Mouse (Mus musculus) cerebellum, adult 11-12 months (tissue): ENCODE results near the gene Rmdn2.

ENCODE experiments used
- DNase-seq: peaks from one replicate; pipeline ENCODE4 v3.0.0; 2022

The Rmdn2 gene

DNA sequence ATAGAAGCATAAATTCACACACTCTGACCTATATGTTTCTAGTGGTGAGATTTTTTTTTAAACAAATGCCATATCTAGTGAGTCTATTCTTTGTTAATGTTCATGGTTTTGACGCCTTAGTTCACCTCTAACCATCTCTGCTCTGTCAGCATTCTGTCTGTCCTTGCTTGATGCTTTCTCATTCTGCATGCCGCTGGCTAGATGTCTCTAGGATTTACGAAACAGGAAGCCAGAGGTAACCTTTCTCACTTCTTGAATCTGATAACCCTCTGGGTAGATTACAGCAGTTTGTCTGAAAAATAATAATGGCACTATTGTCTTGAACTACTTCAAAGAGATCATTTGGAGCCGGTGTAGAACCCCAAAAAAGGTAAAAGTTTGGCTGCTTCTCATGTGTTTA is 5.0 kb downstream of the Rmdn2 start:
- DNase-seq, result no peak

DNA sequence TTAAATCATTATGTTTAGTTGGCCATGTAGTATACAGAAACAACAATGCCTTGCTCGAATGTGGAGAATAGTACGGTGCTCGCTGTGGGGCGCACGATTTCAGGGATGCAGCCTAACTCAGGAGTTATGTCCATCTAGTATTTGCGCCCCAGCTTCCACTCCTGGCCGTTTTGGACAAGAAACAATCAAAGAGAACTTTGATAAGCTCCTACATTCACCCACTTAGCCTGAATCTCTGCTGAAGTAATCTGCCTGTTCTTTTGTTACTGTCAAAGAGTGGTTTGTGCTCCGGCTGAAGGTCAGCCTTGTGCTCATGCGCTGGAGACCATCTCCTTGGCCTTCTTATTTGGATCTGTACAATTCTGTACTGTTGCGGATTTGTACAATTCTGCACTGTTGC is 6.8 kb downstream of the Rmdn2 start:
- DNase-seq, result no peak

DNA sequence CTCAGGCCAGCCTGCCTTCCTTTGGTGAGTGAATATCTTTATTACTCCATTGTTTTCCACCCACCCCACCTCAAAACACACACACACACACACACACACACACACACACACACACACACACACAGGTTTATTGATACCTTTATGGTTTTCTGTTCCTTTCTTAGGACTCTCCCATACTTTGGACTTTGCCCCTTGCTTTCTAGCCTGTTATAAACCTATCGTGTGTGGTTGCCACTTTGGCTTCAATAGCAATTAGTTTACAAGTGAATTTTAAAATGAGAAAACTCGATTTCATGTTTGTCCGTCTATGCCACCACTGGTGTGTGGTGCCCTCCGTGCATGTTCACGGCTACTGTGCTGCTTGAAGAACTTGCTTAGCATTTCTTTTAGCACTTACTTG is 7.3 kb downstream of the Rmdn2 start:
- no peak for DNase-seq

DNA sequence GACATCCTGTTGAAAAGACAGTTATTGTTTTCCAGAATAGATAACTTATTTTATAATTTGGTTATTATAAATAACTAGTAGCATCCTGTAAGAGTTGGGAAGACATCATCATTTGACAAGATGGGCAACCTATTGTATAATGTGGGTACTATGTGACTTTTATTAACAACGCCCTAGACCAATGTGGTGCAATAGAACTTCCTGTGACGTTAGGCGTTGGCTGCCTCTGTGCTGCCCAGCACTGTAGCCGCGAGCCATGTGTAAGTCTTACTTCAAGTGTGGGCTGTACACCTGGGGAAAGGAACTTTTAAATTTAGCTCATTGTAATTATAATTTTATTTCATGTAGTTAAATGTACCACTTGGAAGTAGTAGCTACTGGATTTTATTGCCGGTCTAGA is 10.4 kb downstream of the Rmdn2 start:
- DNase-seq, result no peak

DNA sequence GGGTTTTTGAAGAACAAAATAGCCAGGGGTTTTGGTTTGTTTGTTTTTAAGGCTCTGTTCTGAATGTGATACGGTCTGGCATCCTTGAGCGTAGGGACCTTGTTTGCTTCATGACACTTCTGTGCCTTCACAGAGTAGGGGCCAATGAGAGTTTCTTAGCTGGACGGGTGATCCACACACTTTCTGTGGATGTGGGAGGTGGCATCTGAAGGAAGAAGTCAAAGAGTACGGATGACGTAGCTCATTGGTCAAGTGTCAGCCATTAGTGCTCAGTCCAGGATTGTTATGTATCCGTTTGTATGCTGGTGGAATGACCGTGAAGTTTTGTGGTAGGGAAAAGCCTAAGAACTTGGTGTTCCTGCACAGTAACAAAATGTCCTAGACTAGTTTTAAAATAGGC is 10.9 kb downstream of the Rmdn2 start:
- DNase-seq, result no peak

DNA sequence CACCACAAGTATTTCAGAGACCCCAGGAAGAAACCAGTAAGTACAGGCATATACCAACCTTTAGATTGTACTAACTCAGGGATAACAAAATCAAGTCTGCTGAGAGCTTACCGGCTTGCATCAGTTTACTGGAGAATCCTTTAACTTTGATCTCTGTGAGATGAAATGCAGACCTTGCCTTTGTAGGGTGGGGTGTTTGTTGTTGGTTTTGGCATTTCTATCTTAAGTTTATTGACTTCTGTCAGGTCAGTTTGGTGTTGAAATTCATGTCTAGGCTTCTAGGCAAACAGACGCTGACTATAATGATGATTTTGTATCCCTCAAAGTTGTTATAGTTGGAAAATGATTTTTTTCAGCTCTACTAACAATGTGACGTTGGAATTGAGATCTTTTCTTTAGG is 12.2 kb downstream of the Rmdn2 start:
- DNase-seq, result no peak

DNA sequence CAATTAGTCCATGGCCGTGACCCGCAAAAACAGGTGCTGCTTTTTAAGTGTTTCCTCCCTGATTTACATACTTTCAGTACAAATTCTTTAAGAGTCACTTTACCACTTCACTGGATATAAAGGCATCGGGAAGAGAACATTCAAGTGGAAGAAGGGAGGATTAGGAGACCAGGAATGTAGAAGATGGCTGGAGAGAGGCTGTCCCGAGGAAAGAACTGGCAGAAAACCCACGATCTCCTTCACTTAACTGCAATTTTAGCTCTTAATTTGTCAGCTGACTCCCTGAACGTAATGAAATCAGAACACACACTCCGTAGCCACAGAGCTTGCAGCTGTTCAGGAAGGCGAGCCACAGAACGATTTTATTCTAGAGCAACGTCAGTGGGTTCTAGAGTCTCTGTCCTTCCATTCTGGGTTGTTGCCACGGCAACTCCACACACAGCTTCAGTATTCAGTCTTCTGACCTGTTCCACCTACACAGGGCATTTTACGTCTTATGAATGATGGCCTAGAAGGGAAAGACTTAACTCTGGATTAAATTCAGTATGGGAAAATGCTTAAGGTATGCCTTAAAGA is 14.7 kb downstream of the Rmdn2 start:
- DNase-seq, result no peak

DNA sequence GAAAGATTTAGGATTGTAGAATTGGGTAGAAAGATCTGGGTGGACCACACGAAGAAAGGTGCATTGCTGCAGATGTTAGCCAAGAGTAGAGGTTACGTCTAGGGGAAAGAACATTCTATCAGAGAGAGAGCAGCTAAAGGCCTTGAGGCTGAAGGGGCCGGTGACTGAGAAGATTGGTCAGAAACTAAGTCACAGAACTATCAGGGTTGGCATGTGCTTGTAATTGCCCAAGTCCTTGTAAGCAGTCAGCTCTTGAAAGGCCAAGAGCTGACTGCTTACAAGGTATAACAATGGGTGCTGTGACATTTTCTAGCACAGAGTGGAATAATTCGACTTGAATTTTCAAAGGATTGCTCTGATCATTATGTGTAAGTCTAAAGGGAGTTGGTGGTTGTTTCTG is 38.2 kb downstream of the Rmdn2 start:
- no peak for DNase-seq

DNA sequence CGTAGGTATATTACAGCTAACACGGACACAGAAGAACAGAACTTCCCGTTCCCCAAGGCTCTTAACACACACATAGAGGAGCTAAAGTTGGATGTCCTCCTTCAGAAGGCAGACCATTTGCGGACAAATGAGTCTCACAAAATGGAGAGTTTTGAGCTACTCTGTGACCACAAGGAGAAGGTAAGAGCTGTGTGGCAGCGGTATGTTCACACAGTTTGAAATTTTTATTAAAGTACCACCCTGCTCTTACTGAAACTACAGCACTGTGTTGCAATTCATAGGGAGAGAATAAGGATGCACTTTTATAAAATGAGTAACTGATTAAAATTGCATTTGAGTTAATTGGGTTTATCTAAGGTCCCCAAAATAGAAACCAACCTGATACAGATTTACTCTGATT is 38.6 kb downstream of the Rmdn2 start:
- DNase-seq, result no peak

DNA sequence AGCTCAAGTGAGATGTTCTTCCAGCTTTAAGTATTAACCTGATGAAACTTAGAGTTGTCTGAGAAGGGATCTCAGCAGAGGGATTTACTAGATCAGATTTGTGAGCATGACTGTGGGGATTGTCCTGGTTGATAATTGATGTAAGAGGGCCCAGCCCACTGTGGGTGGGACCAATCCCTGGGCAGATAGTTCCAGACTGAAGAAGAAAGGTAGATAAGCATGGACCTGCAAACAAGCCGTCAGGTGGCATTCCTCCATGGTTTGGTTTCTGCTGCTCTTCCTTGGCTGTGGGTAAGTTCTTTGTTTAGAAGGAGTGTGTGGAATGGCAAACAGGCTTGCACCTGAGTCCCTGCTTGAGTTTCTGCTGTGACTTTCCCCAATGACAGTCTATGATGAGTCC is 41.5 kb downstream of the Rmdn2 start:
- DNase-seq, result no peak

DNA sequence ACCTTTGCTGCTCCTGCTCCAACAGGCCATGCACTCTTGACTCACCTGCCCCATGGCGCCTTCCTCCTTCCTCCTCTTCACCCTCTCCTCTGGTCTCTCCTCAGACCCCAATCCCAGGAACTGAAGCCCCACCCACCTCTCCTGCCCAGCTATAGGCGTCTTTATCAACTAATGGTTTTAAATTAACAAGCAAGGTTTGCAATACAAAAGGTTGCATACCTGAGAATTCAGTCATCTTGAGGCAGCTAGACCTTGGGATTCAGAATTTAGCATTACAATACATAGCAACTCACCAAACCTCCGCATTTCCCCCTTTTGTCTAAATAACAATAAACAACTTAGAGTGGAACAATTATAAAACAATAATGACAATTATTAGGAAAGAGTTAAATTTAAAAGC is 42.5 kb downstream of the Rmdn2 start:
- no peak for DNase-seq

DNA sequence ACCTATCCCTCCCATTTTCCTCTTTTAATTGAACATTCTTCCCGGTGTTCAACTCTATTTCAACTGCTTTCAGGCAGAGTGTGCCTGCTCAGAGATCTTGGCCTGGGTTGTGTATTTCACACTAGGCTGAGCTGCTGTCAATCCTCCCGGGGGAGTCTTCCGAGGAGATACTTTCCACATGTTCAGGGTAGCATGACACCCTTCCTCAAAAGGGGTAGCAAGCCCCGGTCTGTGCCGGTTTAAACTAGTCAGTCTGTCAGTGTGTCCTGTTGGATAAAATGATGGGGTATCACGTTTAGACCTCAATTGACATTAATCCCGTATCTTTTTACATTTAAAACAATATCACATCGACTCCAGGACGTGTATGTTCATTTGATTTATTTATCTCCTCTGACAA is 46.1 kb downstream of the Rmdn2 start:
- DNase-seq, result no peak

DNA sequence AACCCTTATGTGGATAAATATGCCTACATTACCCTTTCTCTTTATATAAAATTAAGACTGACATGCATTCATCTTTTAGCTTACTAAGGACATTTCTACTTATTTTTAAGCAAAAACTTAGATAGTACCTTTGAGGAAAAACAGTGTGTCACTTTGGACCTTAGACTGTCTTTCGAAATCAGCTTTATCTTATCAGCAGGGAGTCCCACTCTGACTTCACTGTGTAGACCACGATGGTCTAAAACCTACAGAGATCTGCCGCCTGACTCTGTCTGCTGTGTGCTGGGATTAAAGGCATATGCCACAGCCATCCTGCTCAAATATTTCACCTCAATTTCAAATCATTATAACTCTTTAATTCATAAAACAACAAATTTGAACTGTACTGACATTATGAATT is 46.8 kb downstream of the Rmdn2 start:
- DNase-seq, result no peak

DNA sequence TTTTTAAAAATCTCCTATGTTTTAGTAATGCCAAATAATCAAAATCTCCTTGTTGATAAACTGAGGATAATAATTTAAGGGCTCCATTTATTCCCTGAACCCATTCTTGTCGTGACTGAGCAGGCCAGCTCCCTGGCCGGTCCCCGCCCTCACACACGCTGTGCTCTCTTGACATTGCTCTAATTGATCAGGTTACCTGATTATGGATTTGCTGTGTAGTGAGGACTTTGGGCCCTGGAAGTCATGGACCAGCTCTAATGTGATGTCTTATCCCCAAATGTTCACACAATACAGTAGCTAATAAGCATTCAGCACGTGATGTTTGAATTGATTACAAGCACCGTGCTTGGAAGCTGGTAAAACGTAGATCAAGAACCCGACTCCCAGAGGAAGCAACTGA is 47.2 kb downstream of the Rmdn2 start:
- DNase-seq, result no peak

DNA sequence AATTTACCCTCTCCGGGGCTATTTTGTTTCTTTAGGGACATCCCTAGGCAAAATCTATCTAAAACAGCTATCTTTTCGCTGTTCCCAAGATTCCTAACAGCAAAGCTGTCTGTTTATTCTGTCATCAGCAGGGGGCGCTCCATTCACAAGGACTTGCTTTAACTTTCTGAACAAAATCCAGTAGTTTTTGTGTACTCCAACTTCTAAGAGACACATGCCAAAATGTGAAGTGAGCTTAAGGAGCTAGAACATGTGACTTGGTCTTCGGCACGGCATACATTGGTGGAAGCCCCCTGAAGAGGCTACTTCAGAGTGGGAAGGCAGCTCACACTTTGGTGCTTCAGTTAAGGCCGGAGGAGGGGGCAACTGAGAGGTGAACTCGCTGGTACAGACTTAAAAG is 49.7 kb downstream of the Rmdn2 start:
- DNase-seq, result peak; percentile 6

DNA sequence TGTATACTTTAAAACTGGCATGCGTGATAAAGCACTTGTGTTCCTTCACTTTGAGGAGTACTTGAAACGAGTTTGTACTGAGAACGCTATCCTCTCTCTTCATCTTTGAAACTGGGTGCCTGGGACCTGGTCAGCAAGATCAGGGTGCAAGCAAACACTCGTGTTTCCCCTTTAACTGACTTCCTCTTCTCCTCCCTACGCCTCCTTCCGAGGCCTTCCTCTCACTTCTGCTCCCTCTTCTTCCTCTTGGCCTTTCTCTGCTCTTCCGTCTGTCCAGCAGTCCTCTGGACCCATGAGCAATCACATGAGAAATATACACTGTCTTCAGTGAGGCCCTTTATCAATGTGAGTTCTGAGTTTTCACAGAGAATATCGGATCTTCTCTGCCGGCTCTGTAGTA is 50.2 kb downstream of the Rmdn2 start:
- no peak for DNase-seq

DNA sequence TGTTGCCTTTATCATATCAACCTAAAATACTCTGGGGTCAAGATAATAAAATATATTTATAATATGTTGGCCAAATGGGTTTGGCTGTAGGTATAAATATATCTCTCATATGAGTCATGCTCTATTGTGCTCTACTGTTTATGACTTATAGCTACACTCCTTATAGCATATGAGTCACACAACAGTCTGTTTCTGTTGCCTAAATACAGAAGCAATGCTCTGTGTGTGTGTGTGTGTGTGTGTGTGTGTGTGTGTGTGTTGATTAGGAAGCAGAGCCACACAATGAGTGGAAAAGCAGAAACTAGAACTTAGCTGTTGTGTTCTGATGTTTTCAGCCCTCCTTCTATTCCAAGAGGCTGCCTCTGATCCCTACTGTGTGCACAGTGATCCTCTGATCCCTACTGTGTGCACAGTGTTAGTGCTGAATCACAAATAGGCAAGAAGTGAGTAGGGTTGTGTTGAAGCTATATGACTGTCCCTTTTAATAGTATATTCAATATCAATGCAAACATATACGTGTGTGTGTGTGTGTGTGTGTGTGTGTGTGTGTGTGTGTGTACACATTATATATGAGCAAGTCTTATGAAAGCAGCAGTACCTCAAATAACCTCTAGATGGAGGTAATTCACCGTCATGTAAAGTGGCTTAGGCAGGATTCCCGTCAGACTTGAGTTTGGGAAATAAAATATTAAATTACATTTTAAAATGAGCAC is 51.9 kb downstream of the Rmdn2 start:
- no peak for DNase-seq

DNA sequence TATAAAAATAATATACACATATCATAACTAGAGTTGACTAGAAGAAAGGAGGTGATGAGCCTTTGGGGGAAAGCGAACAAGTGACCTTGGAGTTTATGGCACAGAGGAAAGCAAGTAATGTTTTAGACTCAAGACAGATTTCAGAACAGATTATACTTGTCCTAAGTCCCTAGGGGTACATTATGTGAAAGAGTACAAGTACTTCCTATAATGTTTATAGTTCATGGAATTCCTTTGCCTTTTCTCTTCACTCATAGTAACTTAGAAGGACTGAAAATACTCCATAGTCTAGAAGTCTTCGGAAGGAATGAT is 52.4 kb downstream of the Rmdn2 start:
- DNase-seq, result no peak

DNA sequence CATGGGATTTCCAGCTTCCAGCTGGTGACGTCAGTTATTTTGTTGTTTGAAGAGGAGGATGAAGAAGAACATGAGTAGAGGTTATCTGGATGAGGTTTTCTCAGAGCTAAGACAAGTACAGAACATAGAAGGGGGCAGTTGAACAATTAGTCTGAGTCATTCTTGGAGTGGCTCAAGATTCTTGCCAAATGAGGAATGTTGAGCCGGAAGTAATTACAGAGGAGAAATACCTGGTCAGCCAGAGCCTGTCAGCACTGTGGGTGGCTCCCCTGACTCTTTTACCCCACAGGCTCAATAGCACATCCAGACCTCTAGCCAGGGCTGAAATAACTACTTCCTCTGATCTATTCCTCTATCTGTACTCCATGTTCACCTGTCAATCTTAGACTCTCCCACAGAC is 59.2 kb downstream of the Rmdn2 start:
- DNase-seq, result no peak

DNA sequence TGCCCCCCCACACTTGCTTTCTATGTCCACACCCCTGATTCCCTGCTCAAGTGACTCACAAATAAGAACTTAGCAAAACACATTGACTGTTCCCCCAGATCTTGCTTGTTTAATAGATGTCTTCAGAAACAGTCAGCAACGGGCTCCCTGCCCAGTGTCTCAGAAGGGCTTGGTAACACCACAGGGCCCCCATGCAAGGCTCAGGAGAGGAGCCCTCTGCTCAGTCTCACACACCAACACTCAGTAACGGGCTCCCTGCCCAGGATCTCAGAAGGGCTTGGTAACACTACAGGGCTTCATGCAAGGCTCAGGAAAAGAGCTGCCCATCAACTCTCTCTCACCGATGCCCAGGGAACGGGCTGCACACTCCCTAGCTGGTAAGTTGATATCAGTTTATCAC is 83.4 kb downstream of the Rmdn2 start:
- DNase-seq, result no peak

DNA sequence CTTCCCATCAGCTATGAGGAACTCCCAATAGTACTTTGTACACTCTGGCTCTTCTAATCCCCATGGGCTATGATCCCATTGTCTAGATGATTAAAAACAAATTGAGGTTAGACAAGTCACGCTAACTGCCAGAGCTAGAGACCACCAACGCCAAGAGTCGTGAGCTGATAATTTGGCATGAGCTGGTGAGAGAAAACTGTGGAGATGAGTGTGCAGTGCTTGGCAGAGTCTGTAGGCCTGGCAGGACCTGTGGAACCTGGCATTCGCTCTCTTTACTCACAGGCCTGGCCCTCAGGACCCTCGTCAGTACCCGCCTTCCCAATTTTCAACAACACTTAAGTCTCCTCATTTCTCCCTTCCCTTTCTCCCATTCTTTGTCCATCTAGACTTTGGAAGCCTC is 83.9 kb downstream of the Rmdn2 start:
- DNase-seq, result no peak

DNA sequence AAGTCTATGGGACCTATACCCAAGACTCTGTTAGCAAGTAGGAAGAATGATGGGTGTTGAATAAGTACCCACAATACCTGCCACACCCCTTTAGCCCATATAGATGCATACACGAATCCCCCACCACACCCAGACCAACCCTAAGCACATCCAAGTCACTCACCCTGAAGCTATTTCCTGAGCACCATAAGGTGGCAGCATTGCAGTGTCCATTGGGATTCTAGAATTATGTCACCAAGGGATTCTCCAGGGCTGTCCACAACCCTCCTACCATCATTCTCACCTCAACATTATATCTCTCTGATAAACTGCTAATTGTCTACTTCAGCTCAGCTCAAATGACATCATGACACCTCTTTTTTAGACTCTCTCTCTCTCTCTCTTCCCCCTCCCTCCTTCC is 87.5 kb downstream of the Rmdn2 start:
- no peak for DNase-seq

DNA sequence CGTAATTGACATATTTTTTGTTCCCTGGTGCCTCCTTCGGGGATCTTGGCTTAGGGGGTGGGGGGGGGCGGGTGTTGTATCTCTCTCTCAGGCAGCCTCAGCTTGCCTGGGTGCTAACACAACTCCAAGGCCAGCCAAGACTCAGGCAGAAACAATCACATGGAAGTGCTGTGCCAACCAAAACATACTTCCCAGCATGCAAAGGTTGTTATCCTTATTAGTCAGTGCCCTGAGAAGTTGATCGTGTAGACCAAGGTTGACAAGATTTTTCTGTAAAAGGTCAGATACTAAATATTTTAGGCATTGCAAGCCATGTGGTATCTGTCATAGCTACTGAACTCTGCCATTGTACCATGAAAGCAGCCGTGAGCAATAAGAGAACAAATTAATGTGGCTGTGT is 89.2 kb downstream of the Rmdn2 start:
- DNase-seq, result no peak

DNA sequence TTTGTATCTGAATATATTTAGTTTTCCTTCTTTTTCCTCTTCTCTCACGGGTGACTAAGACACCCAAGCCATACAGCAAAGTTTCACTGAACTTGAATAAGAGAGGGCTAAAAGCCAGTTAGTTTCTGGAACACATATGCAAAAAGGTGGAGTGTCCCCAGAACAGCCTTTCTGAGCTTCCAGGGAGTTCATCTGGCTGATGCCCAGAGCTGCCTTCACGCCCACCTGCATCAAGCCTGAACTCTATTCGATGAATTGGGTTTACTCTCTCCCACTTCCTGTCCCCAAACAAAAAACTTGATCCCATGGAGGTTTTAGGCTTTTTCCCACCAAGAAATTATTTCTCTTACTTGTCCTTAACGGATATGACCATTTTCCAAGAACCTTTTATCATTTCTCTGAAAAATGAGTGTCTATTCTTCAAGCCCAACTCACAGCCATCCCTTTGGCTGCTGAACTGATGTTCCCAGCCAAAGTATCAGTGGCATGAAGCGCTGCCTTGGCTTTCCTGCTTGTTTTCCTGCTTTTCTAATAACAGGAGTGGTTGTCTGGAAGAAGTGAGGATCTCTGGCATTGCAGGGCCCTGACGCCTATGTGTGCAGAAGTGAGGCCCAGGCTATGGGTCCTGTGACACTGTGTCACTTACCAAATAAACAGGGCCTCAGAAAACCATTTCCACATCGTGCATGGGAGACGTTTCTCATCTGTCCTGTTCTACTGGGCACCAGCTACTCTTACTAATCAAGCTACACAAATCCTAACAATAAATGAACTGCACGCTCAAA is 94.2 kb downstream of the Rmdn2 start:
- no peak for DNase-seq

DNA sequence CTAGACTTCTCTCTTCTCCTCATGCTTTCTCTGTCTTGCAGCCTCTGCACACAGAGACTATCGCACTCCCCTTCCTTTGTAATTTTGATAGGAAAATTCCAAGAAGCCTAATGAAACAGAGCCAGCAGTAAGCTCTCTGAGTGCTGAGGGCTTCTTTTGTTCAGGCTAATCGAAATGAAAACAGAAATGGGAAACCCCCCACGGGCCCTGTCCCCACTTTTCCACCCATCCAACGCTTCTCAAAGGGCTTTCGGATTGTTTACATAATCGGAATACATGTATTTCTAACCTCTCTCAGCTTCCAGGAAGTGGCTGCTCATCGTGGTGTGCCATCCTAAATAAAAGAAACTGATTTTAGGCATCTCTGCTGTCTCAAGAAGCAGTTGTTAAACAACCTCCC is 96.5 kb downstream of the Rmdn2 start:
- DNase-seq, result no peak
